Mouse (Mus musculus) embryonic facial prominence, embryonic 11.5 days (tissue): ENCODE data around the gene Trappc3l. TPM values are rescaled to one million over a fixed set of nuclear protein-coding genes. Genes with fewer than 3 reads are reported as not detected.
A peak's percentile ranks its signal among the peaks of the same experiment; 100 is the strongest.

ENCODE experiments used
- ATAC-seq: fragments of 200-750 bp; cut with Nextera tagmentation; replicated peaks from 2 replicates; pipeline ENCODE4 v1.8.0; 2017; ENCODE audit warnings: low read depth; ENCODE audit not compliant: insufficient number of reproducible peaks, low FRiP score, low TSS enrichment
- DNase-seq: peaks from one replicate; pipeline ENCODE4 v3.0.0-alpha.2; 2015; ENCODE audit warnings: low spot score
- H3K27ac ChIP-seq: fragments of 300-500 bp; sonication (generic); replicated peaks from 2 replicates; pipeline ENCODE4 v1.5.1; 2014; ENCODE audit warnings: mild to moderate bottlenecking, low read depth, low read length, control low read depth
- H3K27me3 ChIP-seq: fragments of 300-500 bp; sonication (generic); 2 replicates; pipeline ENCODE4 v1.6.1; 2014; ENCODE audit warnings: mild to moderate bottlenecking, low read length, moderate library complexity, mixed read lengths; ENCODE audit not compliant: control insufficient read depth, insufficient read depth
- H3K36me3 ChIP-seq: fragments of 300-500 bp; sonication (generic); replicated peaks from 2 replicates; pipeline ENCODE4 v1.6.1; 2014; ENCODE audit warnings: low read depth, mild to moderate bottlenecking, low read length, moderate library complexity, mixed read lengths; ENCODE audit not compliant: control insufficient read depth, insufficient read depth
- H3K4me1 ChIP-seq: fragments of 300-500 bp; sonication (generic); 2 replicates; pipeline ENCODE4 v1.6.1; 2014; ENCODE audit warnings: low read length, mixed read lengths; ENCODE audit not compliant: control insufficient read depth, insufficient read depth
- H3K4me2 ChIP-seq: fragments of 300-500 bp; sonication (generic); 2 replicates; pipeline ENCODE4 v1.6.1; 2014; ENCODE audit warnings: low read depth, mild to moderate bottlenecking, control low read depth, low read length, moderate library complexity
- H3K4me3 ChIP-seq: fragments of 300-500 bp; sonication (generic); 2 replicates; pipeline ENCODE4 v1.5.1; 2014; ENCODE audit warnings: low read depth, low read length, control low read depth
- H3K9ac ChIP-seq: fragments of 300-500 bp; sonication (generic); replicated peaks from 2 replicates; pipeline ENCODE4 v1.6.1; 2014; ENCODE audit warnings: mild to moderate bottlenecking, control low read depth, low read length
- H3K9me3 ChIP-seq: fragments of 300-500 bp; sonication (generic); replicated peaks from 2 replicates; pipeline ENCODE4 v1.6.1; 2016; ENCODE audit warnings: mild to moderate bottlenecking, low read length, inconsistent platforms, mixed read lengths; ENCODE audit not compliant: control insufficient read depth
- WGBS: fragments of 180-500 bp; shearing (Covaris S2); extraction: QIAGEN DNeasy Blood & Tissue Kit; methylation state at CpG from one replicate; pipeline ENCODE4 v1.1.7; 2014; 5-methylcytosine and 5-hydroxymethylcytosine counted together
- polyA plus RNA-seq: library from polyadenylated mRNA; unstranded; fragments of >200 nt; fragmentation: Nextera tagmentation; extraction: Ambion mirVana; gene quantifications from 2 replicates; pipeline ENCODE4 v1.2.1, GENCODE M21; 2014

Gene Trappc3l
- polyA plus RNA-seq, 1 experiment from 2014 or later = not detected

GRCm38 (mm10) chr10:34033630-34034305 is 3.6 kb upstream of the Trappc3l start:
- Histone ChIP-seq H3K9me3 (no peaks in the 10 kb centered on the region), H3K36me3 (no peaks in the 10 kb centered on the region), H3K27ac (no peak overlapping the region), H3K4me2 (peak overlapping the region; percentile 25), H3K27me3 (no peaks in the 10 kb centered on the region), H3K4me3 (no peak overlapping the region), H3K4me1 (no peaks in the 10 kb centered on the region), H3K9ac (no peak overlapping the region; the same call in 1 of the 2 replicates)
- WGBS = 22% methylated on average over 22 of the region's 22 CpGs
- DNase-seq (peak; percentile 88), ATAC-seq (peak; percentile 84)

DNA sequence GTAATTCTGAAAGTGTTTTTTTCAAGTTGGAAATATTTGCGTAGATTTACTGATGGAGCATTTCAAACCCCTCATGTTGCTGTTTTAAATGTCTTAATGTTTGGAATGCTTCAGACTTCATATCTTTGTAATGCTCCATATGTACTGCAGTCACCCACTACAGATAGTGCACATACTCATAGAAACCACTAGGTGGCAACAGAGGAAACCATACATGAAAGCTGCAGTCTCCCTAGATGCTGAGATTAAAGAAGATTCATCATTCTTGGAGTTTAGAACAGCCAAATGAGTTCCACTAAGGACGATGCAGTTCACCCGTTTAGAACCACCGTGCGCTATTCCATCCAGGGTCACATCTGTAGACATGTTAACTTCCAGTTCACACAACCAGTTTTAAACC is 810 bp upstream of the Trappc3l start:
- Histone ChIP-seq H3K27me3 (no peaks in the 10 kb centered on the region), H3K4me1 (no peaks in the 10 kb centered on the region), H3K4me3 (no peak overlapping the region), H3K4me2 (no peak overlapping the region), H3K27ac (no peak overlapping the region), H3K9me3 (no peaks in the 10 kb centered on the region), H3K36me3 (no peaks in the 10 kb centered on the region), H3K9ac (no peak overlapping the region)
- WGBS = 16% methylated on average over 5 of the region's 5 CpGs
- no peak for ATAC-seq
- DNase-seq = peak; percentile 63

GRCm38 (mm10) chr10:34044210-34044609 is 6.8 kb downstream of the Trappc3l start, which contains the start of gene Calhm4:
Gene Calhm4, minus strand, starts transcription at chr10:34044310.
- 87% methylated on average over 5 of the region's 5 CpGs for WGBS
- no peaks in the 10 kb centered on the region for H3K36me3 ChIP-seq
- H3K9me3 ChIP-seq = no peaks in the 10 kb centered on the region
- DNase-seq (no peak), ATAC-seq (no peak)
- H3K4me2 ChIP-seq = no peak within 1 kb of the TSS
- H3K4me1 ChIP-seq = no peaks in the 10 kb centered on the region
- no peak within 1 kb of the TSS for H3K27ac ChIP-seq
- H3K9ac ChIP-seq = no peak within 1 kb of the TSS
- H3K4me3 ChIP-seq = no peak within 1 kb of the TSS
- H3K27me3 ChIP-seq = no peaks in the 10 kb centered on the region

DNA sequence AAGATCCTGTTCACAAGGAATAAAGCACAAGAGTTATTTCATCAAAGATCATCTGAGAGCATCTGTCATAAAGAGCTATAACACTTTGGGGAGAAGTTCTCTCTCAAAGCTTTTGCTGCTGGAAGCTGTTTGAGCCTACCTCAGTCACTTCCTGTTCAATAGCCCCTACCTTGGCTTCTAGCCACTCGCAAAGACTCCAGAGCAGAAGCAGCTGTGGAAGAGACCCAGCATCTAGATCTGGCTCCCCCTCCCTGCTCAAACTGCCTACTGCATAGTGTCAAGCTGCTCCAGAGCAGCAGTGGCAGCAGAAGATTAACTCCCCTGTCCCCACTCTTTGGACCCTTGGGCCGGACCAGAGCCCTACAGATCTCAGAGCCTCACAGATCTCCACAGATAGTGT is 16.6 kb downstream of the Trappc3l start:
- DNase-seq (no peak), ATAC-seq (no peak)
- Histone ChIP-seq H3K4me3 (no peak overlapping the region), H3K4me2 (no peak overlapping the region), H3K9ac (no peak overlapping the region), H3K36me3 (no peaks in the 10 kb centered on the region), H3K27me3 (no peaks in the 10 kb centered on the region), H3K9me3 (no peaks in the 10 kb centered on the region), H3K27ac (no peak overlapping the region), H3K4me1 (no peaks in the 10 kb centered on the region)
- WGBS = 94% methylated on average over 2 of the region's 2 CpGs

DNA sequence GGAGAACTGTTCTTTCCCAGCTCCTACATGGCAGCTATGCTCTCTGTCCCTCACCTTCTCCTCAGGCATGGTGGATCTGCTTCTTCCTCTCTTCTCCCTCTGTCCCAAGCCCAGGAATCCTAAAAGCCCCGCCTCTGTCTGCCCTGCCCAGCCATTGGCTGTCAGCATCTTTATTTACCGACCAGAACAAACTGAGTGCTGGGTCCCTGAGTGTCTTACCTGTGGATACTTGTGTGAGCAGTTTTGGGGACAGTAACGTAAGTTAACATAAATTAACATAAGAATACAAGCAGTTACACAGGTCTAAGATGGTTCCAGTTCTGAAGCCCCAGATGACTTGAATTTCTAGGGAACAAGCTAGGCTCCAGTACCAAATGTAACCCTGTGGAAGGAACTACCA is 29.2 kb downstream of the Trappc3l start:
- Histone ChIP-seq H3K4me2 (no peak overlapping the region), H3K36me3 (no peaks in the 10 kb centered on the region), H3K27ac (no peak overlapping the region), H3K9me3 (no peaks in the 10 kb centered on the region), H3K27me3 (no peaks in the 10 kb centered on the region), H3K9ac (no peak overlapping the region), H3K4me3 (no peak overlapping the region), H3K4me1 (no peaks in the 10 kb centered on the region)
- no peak for ATAC-seq
- 61% methylated on average over 3 of the region's 3 CpGs for WGBS
- no peak for DNase-seq

DNA sequence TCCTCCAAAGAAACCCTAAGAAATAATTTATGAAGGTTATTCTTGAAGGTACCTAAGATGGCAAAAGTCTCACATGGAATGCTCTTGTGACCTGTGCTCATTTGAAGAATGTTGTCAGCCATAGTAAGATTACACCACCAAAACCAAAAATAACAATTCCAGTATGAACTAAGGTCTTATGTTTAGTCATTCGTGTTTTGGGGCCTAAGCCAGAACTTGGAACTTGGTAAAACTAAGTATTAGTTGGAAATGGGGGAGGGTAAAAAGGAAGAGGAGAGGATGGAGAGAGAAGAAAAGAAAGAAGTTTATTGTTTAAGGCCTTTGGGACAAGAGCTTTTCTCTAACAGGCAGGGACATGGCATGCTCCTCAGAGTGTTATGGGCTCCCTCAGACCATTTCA is 32.2 kb downstream of the Trappc3l start:
- H3K4me1 ChIP-seq = no peaks in the 10 kb centered on the region
- H3K4me2 ChIP-seq = no peak overlapping the region
- WGBS = 84% methylated on average over 1 of the region's 1 CpGs
- DNase-seq (no peak), ATAC-seq (no peak)
- H3K27ac ChIP-seq = no peak overlapping the region
- no peaks in the 10 kb centered on the region for H3K9me3 ChIP-seq
- H3K36me3 ChIP-seq = no peaks in the 10 kb centered on the region
- H3K9ac ChIP-seq = no peak overlapping the region
- no peaks in the 10 kb centered on the region for H3K27me3 ChIP-seq
- H3K4me3 ChIP-seq = no peak overlapping the region

DNA sequence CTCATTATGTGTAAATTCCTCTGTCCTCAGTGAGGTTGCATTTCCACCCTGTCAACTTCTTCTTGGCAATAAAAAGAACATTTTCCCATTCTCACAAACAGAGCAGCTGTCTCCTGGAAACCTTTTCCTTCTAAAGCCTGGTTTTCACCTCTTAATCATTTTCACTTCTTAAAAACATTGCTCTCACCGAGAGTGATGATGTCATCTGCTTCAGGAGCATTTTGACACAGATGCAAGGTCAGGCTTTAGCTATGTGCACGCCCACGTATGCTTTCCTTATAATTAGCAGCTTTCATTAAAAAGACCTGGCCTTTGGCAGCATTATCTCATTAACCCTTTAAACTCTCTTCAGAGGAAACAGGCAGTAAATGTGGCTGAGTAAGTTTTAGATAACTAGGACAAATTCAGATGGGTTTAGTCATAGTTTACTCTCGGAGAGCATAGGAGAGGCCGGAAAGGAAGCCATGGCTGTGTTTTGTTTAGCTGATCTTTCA is 33.6 kb downstream of the Trappc3l start:
- ATAC-seq (no peak), DNase-seq (peak; percentile 6)
- no peak overlapping the region for H3K4me3 ChIP-seq
- whole genome bisulfite sequencing = 45% methylated on average over 5 of the region's 5 CpGs
- H3K9me3 ChIP-seq = no peaks in the 10 kb centered on the region
- H3K27me3 ChIP-seq = no peaks in the 10 kb centered on the region
- no peak overlapping the region for H3K27ac ChIP-seq
- H3K4me1 ChIP-seq = no peaks in the 10 kb centered on the region
- H3K9ac ChIP-seq = no peak overlapping the region
- no peaks in the 10 kb centered on the region for H3K36me3 ChIP-seq
- no peak overlapping the region for H3K4me2 ChIP-seq

- H3K4me3 ChIP-seq = no peak overlapping the region
- H3K4me1 ChIP-seq = no peaks in the 10 kb centered on the region
- no peaks in the 10 kb centered on the region for H3K27me3 ChIP-seq
- DNase-seq = peak; percentile 7
- WGBS = 64% methylated on average over 2 of the region's 2 CpGs
- no peaks in the 10 kb centered on the region for H3K36me3 ChIP-seq
- no peaks in the 10 kb centered on the region for H3K9me3 ChIP-seq
- H3K27ac ChIP-seq = no peak overlapping the region
- no peak overlapping the region for H3K9ac ChIP-seq
- H3K4me2 ChIP-seq = no peak overlapping the region
- no peak for ATAC-seq
Measured at GRCm38 (mm10) chr10:34071650-34072049, 34.3 kb downstream of the Trappc3l start.
